Mouse (Mus musculus) hindbrain, embryonic 14.5 days (tissue): ENCODE results near the gene Bicd2. TPM values are rescaled to one million over a fixed set of nuclear protein-coding genes. Genes with fewer than 3 reads are reported as not detected.

Experiments
- ATAC-seq: fragments of 200-750 bp; cut with Nextera tagmentation; 2 replicates; pipeline ENCODE4 v1.8.0; 2017; ENCODE audit warnings: moderate number of reproducible peaks, mild to moderate bottlenecking, moderate TSS enrichment, moderate library complexity; ENCODE audit not compliant: low FRiP score
- DNase-seq: peaks from one replicate; pipeline ENCODE4 v3.0.0-alpha.2; 2015; ENCODE audit warnings: low spot score
- H3K27ac ChIP-seq: fragments of 300-500 bp; sonication (generic); 2 replicates; pipeline ENCODE4 v1.5.1; 2014; ENCODE audit warnings: mild to moderate bottlenecking, moderate library complexity
- H3K27me3 ChIP-seq: fragments of 300-500 bp; sonication (generic); 2 replicates; pipeline ENCODE4 v1.6.1; 2014; ENCODE audit warnings: mild to moderate bottlenecking, low read length, mixed read lengths; ENCODE audit not compliant: control insufficient read depth, insufficient read depth
- H3K36me3 ChIP-seq: fragments of 300-500 bp; sonication (generic); replicated peaks from 2 replicates; pipeline ENCODE4 v1.6.1; 2014; ENCODE audit not compliant: control insufficient read depth, insufficient read depth
- H3K4me1 ChIP-seq: fragments of 300-500 bp; sonication (generic); replicated peaks from 2 replicates; pipeline ENCODE4 v1.6.1; 2014; ENCODE audit warnings: antibody characterized with exemption, low read length, mixed read lengths; ENCODE audit not compliant: control insufficient read depth, insufficient read depth
- H3K4me2 ChIP-seq: fragments of 300-500 bp; sonication (generic); replicated peaks from 2 replicates; pipeline ENCODE4 v1.6.1; 2014; ENCODE audit warnings: mild to moderate bottlenecking, moderate library complexity
- H3K4me3 ChIP-seq: fragments of 300-500 bp; sonication (generic); replicated peaks from 2 replicates; pipeline ENCODE4 v1.5.1; 2014; ENCODE audit warnings: mild to moderate bottlenecking, low read length
- H3K9ac ChIP-seq: fragments of 300-500 bp; sonication (generic); 2 replicates; pipeline ENCODE4 v1.6.1; 2014
- H3K9me3 ChIP-seq: fragments of 300-500 bp; sonication (generic); 2 replicates; pipeline ENCODE4 v1.6.1; 2016; ENCODE audit warnings: low read length; ENCODE audit not compliant: control insufficient read depth
- WGBS: fragments of 180-500 bp; shearing (Covaris S2); extraction: QIAGEN DNeasy Blood & Tissue Kit; methylation state at CpG from one replicate; pipeline ENCODE4 v1.1.7; 2014; 5-methylcytosine and 5-hydroxymethylcytosine counted together
- polyA plus RNA-seq: library from polyadenylated mRNA; unstranded; fragments of >200 nt; fragmentation: Nextera tagmentation; extraction: Ambion mirVana; gene quantifications from 2 replicates; pipeline ENCODE4 v1.2.1, GENCODE M21; 2014

Gene Bicd2
- polyA plus RNA-seq, 1 experiment from 2014 or later, result 30.7 TPM

DNA sequence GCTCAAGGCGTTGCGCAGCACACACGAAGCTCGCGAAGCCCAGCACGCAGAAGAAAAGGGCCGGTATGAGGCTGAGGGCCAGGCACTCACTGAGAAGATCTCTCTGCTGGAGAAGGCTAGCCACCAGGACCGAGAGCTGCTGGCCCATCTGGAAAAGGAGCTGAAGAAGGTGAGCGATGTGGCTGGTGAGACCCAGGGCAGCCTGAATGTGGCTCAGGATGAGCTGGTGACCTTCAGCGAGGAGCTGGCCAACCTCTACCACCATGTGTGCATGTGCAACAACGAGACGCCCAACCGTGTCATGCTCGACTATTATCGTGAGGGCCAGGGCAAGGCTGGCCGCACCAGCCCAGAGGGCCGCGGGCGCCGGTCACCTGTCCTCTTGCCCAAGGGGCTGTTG lies 37.9 kb downstream of the Bicd2 start:
- Histone ChIP-seq H3K4me1 (no peaks in the 10 kb centered on the region), H3K27ac (no peak overlapping the region), H3K9ac (no peak overlapping the region), H3K4me3 (no peak overlapping the region), H3K9me3 (no peaks in the 10 kb centered on the region), H3K36me3 (peaks cover 90% of the 10 kb centered on the region), H3K27me3 (no peaks in the 10 kb centered on the region), H3K4me2 (no peak overlapping the region)
- ATAC-seq (no peak), DNase-seq (no peak)
- 96% methylated on average over 20 of the region's 20 CpGs for WGBS

DNA sequence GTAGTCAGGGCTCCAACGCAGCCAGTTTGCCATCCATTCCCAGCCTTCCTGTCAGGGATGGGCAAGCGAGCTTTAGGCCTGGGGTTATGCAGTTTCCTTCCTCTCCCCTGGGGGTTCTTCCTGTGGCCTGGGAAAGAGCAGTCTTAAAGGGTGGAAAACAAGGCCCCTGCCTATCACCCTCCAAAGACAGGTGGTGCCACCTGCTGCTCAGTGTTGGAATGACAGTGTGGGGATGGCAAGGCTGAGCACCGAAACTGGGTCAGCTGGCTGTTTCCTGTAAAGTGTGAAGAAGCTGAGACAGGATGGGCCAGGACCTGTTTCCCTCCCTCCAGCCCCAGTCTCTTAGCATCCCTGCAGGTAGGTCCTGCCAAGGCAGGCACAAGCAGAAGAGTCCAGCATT lies 39.8 kb downstream of the Bicd2 start:
- WGBS, result 27% methylated on average over 3 of the region's 3 CpGs
- no peak overlapping the region for H3K27ac ChIP-seq
- no peaks in the 10 kb centered on the region for H3K9me3 ChIP-seq
- peak; percentile 82 for DNase-seq
- no peak overlapping the region for H3K4me2 ChIP-seq
- peaks cover 96% of the 10 kb centered on the region for H3K36me3 ChIP-seq
- no peak overlapping the region for H3K4me3 ChIP-seq
- no peaks in the 10 kb centered on the region for H3K27me3 ChIP-seq
- no peak overlapping the region for H3K9ac ChIP-seq
- no peaks in the 10 kb centered on the region for H3K4me1 ChIP-seq
- ATAC-seq, result peak; percentile 55; the same call in 1 of the 2 replicates

DNA sequence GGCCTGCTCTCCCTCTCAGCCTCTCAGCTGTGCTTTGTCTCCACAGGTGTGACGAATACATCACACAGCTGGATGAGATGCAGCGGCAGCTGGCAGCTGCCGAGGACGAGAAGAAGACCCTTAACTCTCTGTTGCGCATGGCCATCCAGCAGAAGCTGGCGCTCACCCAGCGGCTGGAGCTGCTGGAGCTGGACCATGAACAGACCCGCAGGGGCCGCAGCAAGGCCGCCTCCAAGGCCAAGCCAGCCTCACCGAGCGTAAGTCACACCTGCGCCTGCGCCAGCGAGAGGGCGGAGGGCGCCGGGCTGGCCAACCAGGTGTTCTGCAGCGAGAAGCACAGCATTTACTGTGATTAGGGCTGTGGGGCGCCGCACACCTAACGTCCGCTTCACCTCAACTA lies 41.6 kb downstream of the Bicd2 start:
- Histone ChIP-seq H3K9ac (no peak overlapping the region), H3K4me2 (no peak overlapping the region), H3K4me1 (no peaks in the 10 kb centered on the region), H3K9me3 (no peaks in the 10 kb centered on the region), H3K4me3 (no peak overlapping the region), H3K36me3 (peaks cover 90% of the 10 kb centered on the region), H3K27me3 (no peaks in the 10 kb centered on the region), H3K27ac (no peak overlapping the region)
- 94% methylated on average over 23 of the region's 23 CpGs for WGBS
- DNase-seq (no peak), ATAC-seq (no peak)

GRCm38 (mm10) chr13:49384751-49385463 lies 43.5 kb downstream of the Bicd2 start:
- ATAC-seq (no peak), DNase-seq (no peak)
- H3K4me1 ChIP-seq, result no peaks in the 10 kb centered on the region
- H3K9me3 ChIP-seq, result no peaks in the 10 kb centered on the region
- H3K4me2 ChIP-seq, result no peak overlapping the region
- no peak overlapping the region for H3K4me3 ChIP-seq
- no peak overlapping the region for H3K9ac ChIP-seq
- WGBS, result 77% methylated on average over 16 of the region's 16 CpGs
- peaks cover 75% of the 10 kb centered on the region for H3K36me3 ChIP-seq
- H3K27ac ChIP-seq, result no peak overlapping the region
- H3K27me3 ChIP-seq, result no peaks in the 10 kb centered on the region

GRCm38 (mm10) chr13:49391374-49391773 lies 50.0 kb downstream of the Bicd2 start:
- H3K9ac ChIP-seq, result no peak overlapping the region
- H3K27me3 ChIP-seq, result no peaks in the 10 kb centered on the region
- WGBS, result 96% methylated on average over 2 of the region's 2 CpGs
- H3K4me2 ChIP-seq, result no peak overlapping the region
- no peak for DNase-seq
- no peak overlapping the region for H3K4me3 ChIP-seq
- H3K36me3 ChIP-seq, result peaks cover 21% of the 10 kb centered on the region
- no peak for ATAC-seq
- no peaks in the 10 kb centered on the region for H3K4me1 ChIP-seq
- H3K27ac ChIP-seq, result no peak overlapping the region
- no peaks in the 10 kb centered on the region for H3K9me3 ChIP-seq

GRCm38 (mm10) chr13:49393579-49393978 lies 52.2 kb downstream of the Bicd2 start:
- WGBS, result 68% methylated on average over 1 of the region's 1 CpGs
- ATAC-seq (no peak), DNase-seq (no peak)
- no peak overlapping the region for H3K9ac ChIP-seq
- H3K27ac ChIP-seq, result no peak overlapping the region
- H3K4me1 ChIP-seq, result no peaks in the 10 kb centered on the region
- no peak overlapping the region for H3K4me2 ChIP-seq
- no peak overlapping the region for H3K4me3 ChIP-seq
- peaks cover 9% of the 10 kb centered on the region; the same call in 1 of the 2 replicates for H3K36me3 ChIP-seq
- no peaks in the 10 kb centered on the region for H3K9me3 ChIP-seq
- H3K27me3 ChIP-seq, result no peaks in the 10 kb centered on the region

- Histone ChIP-seq H3K4me3 (no peak overlapping the region), H3K27ac (no peak overlapping the region), H3K4me1 (no peaks in the 10 kb centered on the region), H3K36me3 (0 out of 2 replicates have a peak, but pooled peaks cover 7% of the 10 kb centered on the region), H3K4me2 (no peak overlapping the region), H3K9ac (no peak overlapping the region), H3K9me3 (no peaks in the 10 kb centered on the region), H3K27me3 (no peaks in the 10 kb centered on the region)
- WGBS, result 93% methylated on average over 3 of the region's 3 CpGs
- DNase-seq, result no peak
- ATAC-seq, result no peak
These were observed 53.6 kb downstream of the Bicd2 start for GRCm38 (mm10) chr13:49394886-49395447.

DNA sequence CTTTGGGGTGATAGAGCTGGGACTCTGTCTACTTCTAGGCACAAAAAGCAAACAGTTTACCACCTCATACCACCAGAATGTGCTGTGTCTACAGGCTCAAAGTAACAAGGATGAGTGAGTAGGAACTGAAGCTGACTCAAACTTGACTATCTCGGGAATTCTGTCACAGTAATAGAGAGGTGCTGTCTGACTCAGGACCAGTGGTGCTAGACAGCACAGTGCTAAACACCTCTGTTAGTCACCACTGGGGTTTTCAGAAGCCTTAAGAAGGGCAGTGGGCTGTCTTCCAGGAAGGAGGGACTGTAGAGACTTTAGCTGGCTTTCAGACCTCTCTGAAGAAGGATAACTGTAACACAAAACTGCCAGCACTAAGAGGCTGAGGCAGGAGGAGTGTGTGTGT lies 55.4 kb downstream of the Bicd2 start:
- H3K4me2 ChIP-seq, result no peak overlapping the region
- no peak overlapping the region for H3K9ac ChIP-seq
- WGBS, result 88% methylated on average over 1 of the region's 1 CpGs
- no peaks in the 10 kb centered on the region for H3K4me1 ChIP-seq
- ATAC-seq (no peak), DNase-seq (no peak)
- H3K36me3 ChIP-seq, result 0 out of 2 replicates have a peak, but pooled peaks cover 7% of the 10 kb centered on the region
- no peaks in the 10 kb centered on the region for H3K9me3 ChIP-seq
- H3K27ac ChIP-seq, result no peak overlapping the region
- no peaks in the 10 kb centered on the region for H3K27me3 ChIP-seq
- H3K4me3 ChIP-seq, result no peak overlapping the region

DNA sequence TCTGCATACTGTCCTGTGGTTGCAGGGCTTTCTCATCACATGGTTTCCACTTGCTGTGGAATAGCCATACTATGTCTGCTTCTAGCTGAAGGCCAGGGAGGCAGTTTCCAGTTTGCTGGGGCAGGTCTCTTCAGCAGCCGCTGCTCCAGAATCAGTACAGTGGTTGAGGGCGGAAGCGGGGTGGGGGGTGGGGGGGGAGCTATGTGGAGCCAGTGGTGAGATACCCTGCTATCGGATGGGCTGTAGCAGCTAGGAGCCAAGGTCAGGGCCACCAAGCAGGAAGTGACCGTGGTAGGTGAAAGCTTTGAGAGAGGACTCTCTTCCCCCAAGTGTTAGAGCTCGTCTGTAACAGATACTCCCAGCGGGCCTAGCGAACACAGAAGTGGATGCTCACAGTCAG lies 56.8 kb downstream of the Bicd2 start:
- Histone ChIP-seq H3K9me3 (no peaks in the 10 kb centered on the region), H3K27me3 (no peaks in the 10 kb centered on the region), H3K27ac (no peak overlapping the region), H3K36me3 (0 out of 2 replicates have a peak, but pooled peaks cover 7% of the 10 kb centered on the region), H3K9ac (no peak overlapping the region), H3K4me1 (no peaks in the 10 kb centered on the region), H3K4me3 (no peak overlapping the region), H3K4me2 (no peak overlapping the region)
- DNase-seq (no peak), ATAC-seq (no peak)
- 90% methylated on average over 8 of the region's 8 CpGs for WGBS
